Mouse (Mus musculus) small intestine, adult 2 months (tissue): ENCODE data around the gene Klhl5. TPM values are rescaled to one million over a fixed set of nuclear protein-coding genes. Genes with fewer than 3 reads are reported as not detected.
A peak's percentile ranks its signal among the peaks of the same experiment; 100 is the strongest.

ENCODE experiments used
- H3K27ac ChIP-seq: fragments of 200-500 bp; 2 replicates; pipeline ENCODE4 v1.5.1; 2012; ENCODE audit warnings: low read depth, low read length, control low read depth, inconsistent platforms; ENCODE audit not compliant: insufficient read depth
- H3K27me3 ChIP-seq: fragments of 200-500 bp; 2 replicates; pipeline ENCODE4 v1.6.1; 2012; ENCODE audit warnings: mild to moderate bottlenecking, moderate library complexity, low read length, inconsistent platforms; ENCODE audit not compliant: control insufficient read depth, insufficient read depth
- H3K36me3 ChIP-seq: fragments of 200-500 bp; 2 replicates; pipeline ENCODE4 v1.6.1; 2012; ENCODE audit warnings: mild to moderate bottlenecking, low read length, control low read depth, inconsistent platforms; ENCODE audit not compliant: control insufficient read depth, insufficient read depth
- H3K4me1 ChIP-seq: fragments of 200-500 bp; 2 replicates; pipeline ENCODE4 v1.6.1; 2012; ENCODE audit warnings: low read length, inconsistent platforms, mixed read lengths; ENCODE audit not compliant: control insufficient read depth, insufficient read depth, insufficient read length
- H3K4me3 ChIP-seq: fragments of 200-500 bp; 2 replicates; pipeline ENCODE4 v1.5.1; 2012; ENCODE audit warnings: low read depth, mild to moderate bottlenecking, control low read depth, inconsistent platforms, low read length, moderate library complexity
- CTCF ChIP-seq: fragments of 200-500 bp; IDR thresholded peaks from 2 replicates; pipeline ENCODE4 v1.5.1; 2012; ENCODE audit warnings: low read depth, mild to moderate bottlenecking, control low read depth, inconsistent platforms, low read length, moderate library complexity, mixed read lengths; ENCODE audit not compliant: insufficient replicate concordance, insufficient read length; ENCODE audit errors: extremely low read depth
- POLR2A ChIP-seq: fragments of 200-500 bp; IDR thresholded peaks from 2 replicates; pipeline ENCODE4 v1.6.1; 2012; ENCODE audit warnings: low read depth, mild to moderate bottlenecking, control low read depth, inconsistent platforms, low read length, moderate library complexity
- WGBS: fragments of 180-500 bp; shearing (Covaris S2); methylation state at CpG from one replicate; pipeline ENCODE4 v1.1.7; 2018; 5-methylcytosine and 5-hydroxymethylcytosine counted together
- polyA plus RNA-seq: library from polyadenylated mRNA; depleted of rRNA; stranded (reverse); fragments of >200 nt; gene quantifications from 2 replicates; pipeline ENCODE4 v1.2.3, GENCODE M21; 2012

The Klhl5 gene
- polyA plus RNA-seq, 1 experiment: 6.6 TPM

DNA sequence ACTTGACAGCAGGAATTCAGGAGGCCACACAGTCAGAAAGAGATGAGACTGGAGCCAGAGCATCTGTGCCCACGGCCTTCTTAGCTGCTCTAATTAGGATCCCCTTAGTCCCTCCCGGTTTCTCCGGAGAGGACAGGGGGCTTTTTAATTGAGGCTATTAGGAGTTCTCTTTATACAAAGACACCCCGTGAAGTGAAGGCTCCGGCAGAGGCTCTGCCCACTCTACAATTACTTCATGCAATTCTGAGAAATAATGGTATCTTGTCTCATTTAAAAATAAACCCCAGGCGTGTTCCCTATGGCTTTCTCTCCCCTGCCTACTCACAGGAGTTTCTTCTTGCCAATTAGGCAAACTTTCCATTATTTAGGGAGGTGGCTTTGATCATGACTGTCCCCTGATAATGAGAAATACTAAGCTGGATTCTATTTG is 35.6 kb upstream of the Klhl5 start:
- H3K27ac ChIP-seq: no peak overlapping the region
- TF ChIP-seq CTCF (no peak), POLR2A (no peak)
- no peaks in the 10 kb centered on the region for H3K4me1 ChIP-seq
- H3K36me3 ChIP-seq: no peaks in the 10 kb centered on the region; the same call in 1 of the 2 replicates
- H3K27me3 ChIP-seq: no peaks in the 10 kb centered on the region
- 82% methylated on average over 6 of the region's 6 CpGs for WGBS
- no peak overlapping the region for H3K4me3 ChIP-seq

DNA sequence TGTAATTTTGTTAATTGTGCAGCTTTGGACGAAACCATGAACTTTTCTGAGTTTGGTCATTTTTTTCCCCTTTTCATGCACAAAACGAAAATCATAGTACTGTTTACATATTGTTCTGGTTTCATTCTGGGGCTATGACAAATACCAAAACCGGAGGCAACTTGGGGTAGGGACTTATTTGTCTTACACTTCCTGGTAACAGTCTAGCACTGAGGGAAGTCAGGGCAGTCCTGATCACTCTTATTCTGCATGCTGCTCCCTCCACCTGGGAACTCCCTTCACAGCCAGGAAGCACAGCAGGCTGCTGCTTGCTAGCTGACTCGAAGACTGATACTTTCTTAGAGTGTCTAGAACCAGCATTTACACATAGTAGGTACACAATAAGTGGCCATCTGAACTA is 34.1 kb upstream of the Klhl5 start:
- H3K4me3 ChIP-seq: no peak overlapping the region
- WGBS: 55% methylated on average over 4 of the region's 4 CpGs
- no peaks in the 10 kb centered on the region; the same call in 1 of the 2 replicates for H3K36me3 ChIP-seq
- H3K27ac ChIP-seq: no peak overlapping the region
- no peaks in the 10 kb centered on the region for H3K4me1 ChIP-seq
- H3K27me3 ChIP-seq: no peaks in the 10 kb centered on the region
- TF ChIP-seq CTCF (no peak), POLR2A (no peak)

DNA sequence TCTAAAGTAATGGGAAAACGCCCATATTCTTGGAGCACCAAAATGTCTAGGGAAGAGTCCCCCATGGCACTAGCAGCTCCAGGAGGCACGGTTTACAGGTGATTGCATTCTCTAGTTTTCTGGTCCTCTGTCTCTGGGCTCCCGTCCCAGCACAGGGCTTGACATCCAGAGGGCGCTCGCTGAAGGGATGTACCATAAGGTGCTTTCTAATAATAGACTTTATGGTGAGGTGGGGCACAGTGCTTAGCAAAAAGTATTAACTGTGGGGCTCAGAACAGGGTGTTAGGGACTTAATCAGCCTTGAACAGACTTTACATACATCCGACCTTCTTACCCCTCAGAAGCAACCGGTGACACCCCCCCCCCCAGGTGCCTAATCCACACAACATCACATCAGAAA is 32.6 kb upstream of the Klhl5 start:
- H3K36me3 ChIP-seq: no peaks in the 10 kb centered on the region; the same call in 1 of the 2 replicates
- WGBS: 40% methylated on average over 7 of the region's 7 CpGs
- no peak overlapping the region for H3K4me3 ChIP-seq
- H3K27me3 ChIP-seq: no peaks in the 10 kb centered on the region
- H3K4me1 ChIP-seq: no peaks in the 10 kb centered on the region
- no peak overlapping the region for H3K27ac ChIP-seq
- TF ChIP-seq CTCF (peak; percentile 30; the same call in 1 of the 2 replicates), POLR2A (no peak)

DNA sequence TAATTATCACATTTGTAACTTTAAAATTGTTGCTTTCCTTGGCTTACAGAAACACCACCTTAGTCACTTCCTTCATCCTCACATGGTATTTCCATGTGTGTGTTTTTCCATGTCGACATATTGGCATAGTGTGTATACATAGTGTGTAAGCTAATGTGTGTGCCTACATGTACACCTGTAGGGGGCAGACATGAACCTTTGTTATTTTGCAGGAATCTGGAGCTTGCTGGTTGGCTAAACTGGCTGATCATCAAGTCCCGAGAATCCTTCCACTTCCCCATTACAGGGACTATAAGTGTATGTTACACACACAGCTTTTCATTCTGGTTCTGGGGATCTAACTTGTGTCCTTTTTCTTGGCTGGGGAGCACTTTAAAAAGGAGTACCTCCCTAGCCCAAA is 31.3 kb upstream of the Klhl5 start:
- no peaks in the 10 kb centered on the region; the same call in 1 of the 2 replicates for H3K36me3 ChIP-seq
- H3K27me3 ChIP-seq: no peaks in the 10 kb centered on the region
- TF ChIP-seq POLR2A (no peak), CTCF (no peak)
- no peak overlapping the region for H3K4me3 ChIP-seq
- WGBS: 59% methylated on average over 2 of the region's 2 CpGs
- no peaks in the 10 kb centered on the region for H3K4me1 ChIP-seq
- no peak overlapping the region for H3K27ac ChIP-seq

DNA sequence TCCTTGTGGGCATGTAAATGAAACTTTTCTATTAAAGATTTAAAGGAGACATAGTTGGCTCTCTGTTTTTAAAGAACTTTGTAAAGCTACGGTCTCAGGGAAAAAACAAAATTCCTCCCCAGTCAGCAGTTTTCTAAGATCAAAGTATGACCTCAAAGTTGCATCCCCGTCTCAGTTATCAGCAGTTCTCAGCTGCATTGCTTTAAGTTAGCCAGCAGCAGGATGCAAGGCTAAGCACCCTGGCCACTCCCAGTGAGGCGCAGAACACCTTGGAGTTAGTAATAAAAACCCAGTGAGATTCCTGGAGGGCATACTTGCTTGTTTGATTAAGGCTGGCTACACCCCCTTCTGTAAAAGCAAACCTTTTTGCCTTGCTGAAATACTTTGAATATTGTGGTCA is 30.6 kb upstream of the Klhl5 start:
- Histone ChIP-seq H3K36me3 (no peaks in the 10 kb centered on the region; the same call in 1 of the 2 replicates), H3K4me1 (no peaks in the 10 kb centered on the region), H3K27me3 (no peaks in the 10 kb centered on the region), H3K4me3 (no peak overlapping the region), H3K27ac (no peak overlapping the region)
- 27% methylated on average over 3 of the region's 3 CpGs for WGBS
- no peak for TF ChIP-seq POLR2A
- TF ChIP-seq CTCF: no peak

DNA sequence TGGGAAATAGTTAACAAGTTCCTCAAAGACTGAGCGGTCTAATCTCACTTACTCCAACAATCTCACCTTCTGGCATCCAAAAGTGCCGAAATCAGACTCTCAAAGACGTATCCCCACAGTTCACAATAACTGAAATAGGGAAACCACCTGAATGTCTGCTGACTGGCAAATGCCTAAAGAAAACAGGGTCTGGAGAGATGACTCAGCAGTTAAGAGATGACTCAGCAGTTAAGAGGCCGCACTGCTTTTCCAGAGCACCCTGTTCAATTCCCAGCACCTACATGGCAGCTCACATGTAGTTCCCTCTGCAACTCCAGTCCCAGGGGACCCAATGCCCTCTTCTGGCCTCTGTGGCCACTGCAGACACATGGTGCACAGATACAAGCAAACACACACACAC is 29.3 kb upstream of the Klhl5 start:
- WGBS: 90% methylated on average over 4 of the region's 4 CpGs
- H3K27me3 ChIP-seq: no peaks in the 10 kb centered on the region
- TF ChIP-seq POLR2A (no peak), CTCF (no peak)

DNA sequence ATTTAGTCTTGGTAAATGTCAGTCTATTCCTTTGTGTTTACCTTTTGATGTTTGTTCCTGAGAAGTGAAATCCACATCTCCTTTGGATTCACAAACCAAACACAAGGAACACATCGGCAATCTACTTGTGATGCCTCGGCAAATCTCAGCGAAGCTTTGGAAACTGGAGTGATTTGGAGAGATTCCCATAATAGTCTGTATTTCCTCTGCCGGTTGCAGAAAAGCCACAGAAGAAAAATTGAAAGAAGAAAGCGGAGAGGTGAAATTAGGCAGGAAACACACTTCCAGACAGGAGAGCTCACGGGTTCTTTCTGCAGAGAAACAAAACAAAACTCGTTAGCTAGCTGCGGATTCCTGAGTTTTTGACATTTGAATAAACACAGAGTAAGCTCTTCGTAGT is 27.5 kb upstream of the Klhl5 start:
- no peak overlapping the region for H3K4me3 ChIP-seq
- 54% methylated on average over 9 of the region's 9 CpGs for WGBS
- H3K4me1 ChIP-seq: no peaks in the 10 kb centered on the region
- no peaks in the 10 kb centered on the region for H3K27me3 ChIP-seq
- no peaks in the 10 kb centered on the region for H3K36me3 ChIP-seq
- TF ChIP-seq POLR2A (no peak), CTCF (no peak)
- H3K27ac ChIP-seq: no peak overlapping the region

More for the DNA sequence above, 29.3 kb upstream of the Klhl5 start:
- H3K4me1 ChIP-seq: no peaks in the 10 kb centered on the region
- H3K4me3 ChIP-seq: no peak overlapping the region
- H3K36me3 ChIP-seq: no peaks in the 10 kb centered on the region
- no peak overlapping the region for H3K27ac ChIP-seq
